Mouse (Mus musculus): ENCODE data around the gene Ralgds. TPM values are rescaled to one million over a fixed set of nuclear protein-coding genes. Genes with fewer than 3 reads are reported as not detected.

Gene Ralgds
- total RNA-seq, 2 experiments from 2014 or later = 127 to 132 TPM

GRCm38 (mm10) chr2:28552301-28552700 lies 39.4 kb downstream of the Ralgds start:
- DNase-seq (ENCODE audit: low spot score in 2 of 2) = no peak

DNA sequence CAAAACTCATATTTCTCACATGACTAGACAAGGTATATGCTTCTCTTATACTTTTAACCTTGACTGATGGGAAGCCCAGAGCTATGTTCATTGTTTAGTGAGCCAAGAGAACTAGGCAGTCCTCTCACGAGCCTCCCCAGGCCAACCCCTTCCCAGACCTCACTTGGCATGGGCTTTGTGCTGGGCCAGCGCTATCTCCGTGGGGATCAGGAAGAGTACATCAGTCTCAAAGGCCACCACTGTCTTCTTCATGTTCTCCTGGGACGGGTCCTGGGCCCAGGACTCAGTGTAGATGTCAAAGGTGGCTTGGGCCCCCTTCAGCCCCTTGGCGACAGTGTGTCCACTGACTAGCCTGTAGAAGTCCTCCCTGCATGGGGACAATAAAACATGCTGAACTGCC lies 44.5 kb downstream of the Ralgds start:
- no peak for DNase-seq (ENCODE audit: low spot score in 2 of 2)

DNA sequence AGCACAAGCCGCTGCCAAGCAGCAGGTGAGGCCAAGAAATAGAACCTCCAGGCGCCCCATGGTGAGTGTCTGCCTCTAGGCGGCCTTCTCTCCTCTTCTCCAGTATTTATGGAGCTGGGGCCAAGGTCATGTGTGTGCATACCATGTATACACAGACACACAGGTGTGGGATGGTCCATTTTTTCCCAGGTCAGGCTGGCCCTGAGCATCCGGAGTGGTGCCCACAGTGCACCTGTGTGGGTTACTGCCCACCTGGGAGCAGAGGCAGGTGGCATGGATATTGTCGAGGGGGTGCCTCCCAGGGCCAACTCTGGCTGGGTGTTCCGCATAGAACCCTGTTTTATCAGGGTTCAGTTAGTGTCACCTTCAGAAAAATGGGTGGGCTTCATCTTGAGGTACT lies 50.4 kb downstream of the Ralgds start, which contains the start of gene Cel:
Gene Cel (minus strand): TSS at position 101 of the 400 bp plus-strand sequence.
- no peak for DNase-seq (ENCODE audit: low spot score in 2 of 2)

GRCm38 (mm10) chr2:28563830-28564229 lies 50.9 kb downstream of the Ralgds start:
- DNase-seq (ENCODE audit: low spot score in 2 of 2) = no peak

- DNase-seq (ENCODE audit: low spot score in 2 of 2) = no peak
Measured at GRCm38 (mm10) chr2:28564380-28564779, 51.5 kb downstream of the Ralgds start.

- no peak for DNase-seq (ENCODE audit: low spot score in 2 of 2)
Measured at GRCm38 (mm10) chr2:28566545-28566944, 53.6 kb downstream of the Ralgds start.

GRCm38 (mm10) chr2:28569903-28570302 lies 57.0 kb downstream of the Ralgds start:
- DNase-seq (ENCODE audit: low spot score in 2 of 2) = no peak

GRCm38 (mm10) chr2:28575341-28575740 lies 62.4 kb downstream of the Ralgds start:
- DNase-seq (ENCODE audit: low spot score in 2 of 2) = no peak

DNA sequence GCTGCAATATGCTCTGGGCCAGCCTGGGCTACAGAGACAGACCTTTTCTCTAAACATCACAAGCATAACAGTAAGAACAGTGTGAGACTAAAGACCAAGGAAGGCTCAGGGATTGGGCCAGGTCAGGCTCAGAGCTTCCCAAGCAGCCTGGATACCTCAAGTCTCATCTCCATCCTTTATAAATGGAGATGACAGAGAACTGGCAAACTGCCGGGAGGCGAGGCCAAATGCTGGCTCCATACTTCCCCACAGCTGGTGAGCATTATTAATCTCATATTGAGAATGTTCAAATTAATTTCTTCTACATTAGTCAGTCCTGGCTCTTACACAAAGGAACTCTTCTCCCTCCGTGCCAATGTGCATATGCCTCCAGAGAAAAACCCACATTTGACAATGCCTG lies 63.9 kb downstream of the Ralgds start:
- DNase-seq (ENCODE audit: low spot score in 2 of 2) = peak; percentile 28 to 35

GRCm38 (mm10) chr2:28578003-28578402 lies 65.1 kb downstream of the Ralgds start:
- no peak for DNase-seq (ENCODE audit: low spot score in 2 of 2)

- DNase-seq (ENCODE audit: low spot score in 2 of 2) = peak; percentile 84 to 91
Measured at GRCm38 (mm10) chr2:28582647-28583353, 69.9 kb downstream of the Ralgds start.

DNA sequence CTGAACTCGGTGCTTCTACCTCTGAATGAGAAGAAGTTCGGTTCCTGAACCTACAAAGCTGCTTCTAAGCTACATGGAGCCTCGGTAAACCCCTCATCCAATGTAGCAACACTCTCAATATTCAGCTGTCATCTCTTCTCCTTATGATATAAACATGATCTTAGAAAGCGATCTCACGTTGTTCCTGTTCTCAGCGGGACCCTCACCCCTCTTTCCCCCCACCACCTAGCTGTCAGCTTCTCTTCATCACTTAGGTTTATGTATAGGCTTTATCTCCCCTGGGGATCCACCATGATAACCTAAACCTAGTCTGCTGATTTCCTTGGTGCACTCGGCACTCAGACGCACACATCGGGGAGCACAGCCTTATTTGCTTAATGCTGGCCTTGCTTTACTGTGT lies 70.7 kb downstream of the Ralgds start, which contains the start of gene Gtf3c5:
Gene Gtf3c5 (minus strand): TSS at position 101 of the 400 bp plus-strand sequence.
- DNase-seq (ENCODE audit: low spot score in 2 of 2) = no peak

DNA sequence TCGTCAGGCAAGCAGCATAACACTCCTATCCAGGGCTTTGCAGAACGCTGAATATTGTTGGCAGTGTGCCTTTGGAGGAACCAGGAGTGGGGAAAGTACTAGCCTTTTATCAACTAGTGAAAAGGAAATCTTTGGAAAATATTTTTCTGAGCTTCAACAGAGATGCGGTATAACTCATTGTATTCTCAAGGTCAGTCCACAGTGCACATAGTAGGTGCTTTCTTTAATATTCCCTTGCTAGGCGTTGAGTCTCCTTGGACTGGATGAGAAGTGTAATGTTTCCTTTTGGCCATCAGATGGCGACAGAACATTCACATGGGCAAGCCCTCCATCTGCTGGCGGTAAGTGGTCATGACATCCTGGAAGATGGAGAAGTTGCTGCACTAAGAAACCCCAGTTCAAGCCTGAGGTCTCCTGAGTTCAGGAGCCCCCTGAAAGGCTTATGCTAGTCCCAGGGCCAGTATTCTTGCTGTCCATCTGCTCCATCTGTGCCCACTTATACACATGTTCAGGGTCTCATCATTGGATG lies 72.2 kb downstream of the Ralgds start:
- peak; percentile 55 to 87 for DNase-seq (ENCODE audit: low spot score in 2 of 2)

DNA sequence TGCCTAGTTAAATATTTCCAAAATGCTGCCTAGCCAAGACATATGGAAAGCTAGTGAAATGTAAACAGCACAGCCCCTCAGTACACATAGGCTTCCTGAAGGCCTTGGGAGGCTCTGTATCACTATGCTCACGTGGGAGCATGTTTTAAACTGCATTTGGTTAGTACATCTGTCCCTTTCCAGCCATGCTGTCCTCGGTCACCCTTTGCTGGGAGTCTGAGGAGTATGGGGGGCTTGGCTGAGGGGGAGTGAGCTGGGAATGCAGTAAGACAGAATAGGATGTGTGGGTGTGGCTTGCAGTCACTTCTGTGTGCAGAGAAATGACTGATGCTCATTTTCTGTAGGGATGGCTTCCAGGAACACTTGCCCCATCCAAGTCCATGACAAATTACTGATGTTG lies 72.8 kb downstream of the Ralgds start:
- no peak for DNase-seq (ENCODE audit: low spot score in 2 of 2)

- DNase-seq (ENCODE audit: low spot score in 2 of 2) = no peak
Measured at GRCm38 (mm10) chr2:28588574-28588973, 75.6 kb downstream of the Ralgds start.

DNA sequence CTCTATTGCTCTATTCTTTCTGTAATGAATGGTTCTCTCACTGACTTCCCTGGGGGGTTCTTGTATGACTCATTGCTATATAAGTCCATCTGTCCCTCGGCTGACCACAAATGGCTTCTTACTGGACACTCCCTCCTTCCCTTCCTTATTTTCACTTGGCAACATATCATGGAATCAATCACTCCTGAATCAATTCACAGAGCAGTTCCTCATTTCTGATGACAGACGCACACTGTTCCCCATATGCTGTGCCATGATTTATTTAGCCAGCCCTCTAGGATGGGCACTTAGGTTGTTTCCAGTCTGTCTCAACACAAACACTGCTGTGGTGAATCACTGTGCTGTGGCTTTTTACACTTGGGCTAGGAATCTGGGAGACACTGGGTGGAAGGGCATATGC lies 78.6 kb downstream of the Ralgds start:
- DNase-seq (ENCODE audit: low spot score in 2 of 2) = no peak

DNA sequence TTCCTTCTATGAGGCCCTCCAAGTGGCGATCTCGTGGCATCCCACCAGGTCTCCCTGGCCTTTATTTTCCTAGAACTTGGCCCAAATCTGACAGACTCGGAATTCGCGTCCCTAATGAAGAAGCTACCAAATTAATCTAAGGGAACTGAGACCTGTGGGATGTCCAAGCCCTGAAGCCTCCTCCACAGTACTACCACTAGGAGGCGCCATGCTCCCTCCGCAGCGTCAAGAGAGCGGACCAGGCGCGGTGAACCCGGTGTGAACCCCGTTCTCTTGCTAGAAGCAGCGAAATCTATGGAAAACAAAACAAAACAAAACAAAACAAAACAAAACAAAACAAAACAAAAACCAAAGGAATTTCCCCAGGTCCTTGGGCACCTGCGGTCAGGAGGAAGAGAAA lies 79.9 kb downstream of the Ralgds start:
- DNase-seq (ENCODE audit: low spot score in 2 of 2) = peak in 1 of 2 experiments; percentile 37

- no peak for DNase-seq (ENCODE audit: low spot score in 2 of 2)
Measured at GRCm38 (mm10) chr2:28596021-28596420, 83.1 kb downstream of the Ralgds start.

DNA sequence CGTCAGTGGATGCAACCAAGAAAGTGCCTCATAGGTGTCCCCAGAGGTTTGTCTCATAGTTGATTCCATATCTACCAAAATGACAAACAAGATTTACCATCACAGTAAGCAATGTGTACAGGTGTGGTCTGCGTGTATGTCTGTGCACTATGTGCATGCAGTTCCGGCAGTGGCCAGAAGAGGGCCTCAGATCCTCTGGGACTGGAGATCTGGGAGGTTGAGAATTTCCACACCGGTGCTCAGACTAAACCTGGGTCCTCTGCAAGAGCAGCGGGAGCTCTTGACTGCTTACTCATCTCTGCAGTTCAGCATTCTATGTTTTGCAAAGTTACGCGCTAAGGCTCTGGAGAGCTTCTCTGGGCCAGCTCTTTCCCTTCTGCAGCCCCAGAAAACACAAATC lies 84.1 kb downstream of the Ralgds start:
- no peak for DNase-seq (ENCODE audit: low spot score in 2 of 2)

DNA sequence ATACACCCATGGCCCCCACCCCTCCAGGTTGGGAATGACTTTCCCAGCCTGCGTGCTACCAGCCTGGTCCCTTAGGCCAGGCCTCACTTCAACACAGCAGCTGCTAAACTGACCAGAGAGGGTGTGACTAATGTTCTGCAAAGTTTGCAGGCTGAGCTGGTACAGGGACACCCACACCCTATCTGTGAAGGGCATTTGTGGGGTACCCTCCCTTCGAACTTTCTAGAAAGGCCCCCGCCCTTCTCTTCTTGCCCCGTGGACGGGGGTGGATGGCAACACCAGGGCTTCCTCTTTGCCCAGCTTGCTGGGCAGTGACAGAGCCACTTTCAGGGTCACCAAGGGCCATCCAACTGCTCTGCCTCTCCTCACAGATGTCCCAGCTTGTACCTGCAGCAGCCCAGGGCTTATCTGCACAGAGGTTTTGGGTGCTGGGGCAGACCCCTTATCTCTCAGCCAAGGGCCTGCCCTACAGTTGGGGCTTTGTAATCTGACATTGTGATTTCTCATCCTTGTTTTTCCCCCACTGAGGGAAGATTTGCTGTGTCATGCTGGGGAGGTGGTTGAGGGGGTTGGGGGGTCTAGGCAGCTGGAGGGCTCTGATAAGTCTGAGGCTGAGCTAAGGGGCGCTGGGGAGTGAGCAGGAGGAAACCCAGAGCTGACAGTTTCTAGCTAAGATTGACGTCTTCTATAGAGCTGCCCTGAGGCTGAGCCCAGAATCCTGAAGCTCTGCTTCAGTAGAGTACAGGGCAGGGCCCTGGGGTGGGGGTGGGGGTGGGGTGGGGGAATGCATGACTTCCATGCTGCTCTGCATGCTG lies 85.0 kb downstream of the Ralgds start:
- no peak for DNase-seq (ENCODE audit: low spot score in 2 of 2)

- DNase-seq (ENCODE audit: low spot score in 2 of 2) = no peak
Measured at GRCm38 (mm10) chr2:28598692-28599568, 86.0 kb downstream of the Ralgds start.

All from layer of hippocampus, adult 18-20 months (tissue).